Mouse (Mus musculus): ENCODE data around the gene Phf19. TPM values are rescaled to one million over a fixed set of nuclear protein-coding genes. Genes with fewer than 3 reads are reported as not detected.

Gene Phf19
- polyA plus RNA-seq, 1 experiment = 2.2 TPM

- WGBS = 49% methylated on average over 8 of the region's 8 CpGs
- peaks cover 3% of the 10 kb centered on the region; the same call in 1 of the 2 replicates for H3K4me1 ChIP-seq (ENCODE audit: control insufficient read depth, insufficient read depth, low read length)
- no peak for TF ChIP-seq POLR2A (IDR thresholded peaks at IDR 0.05; ENCODE audit: borderline replicate concordance, insufficient read depth, low read length)
- TF ChIP-seq CTCF (IDR thresholded peaks at IDR 0.05; ENCODE audit: borderline replicate concordance, insufficient read depth, low read depth, low read length) = no peak
- no peak for DNase-seq
- no peak overlapping the region for H3K4me3 ChIP-seq (replicated peaks; ENCODE audit: insufficient read depth, low read depth, low read length)
- no peaks in the 10 kb centered on the region for H3K27me3 ChIP-seq (ENCODE audit: control insufficient read depth, insufficient read depth, low read length)
- H3K27ac ChIP-seq (ENCODE audit: insufficient read depth, low read length) = no peak overlapping the region
Measured at GRCm38 (mm10) chr2:34938269-34939208, 24.7 kb upstream of the Phf19 start.

GRCm38 (mm10) chr2:34937460-34937859, 23.6 kb upstream of the Phf19 start:
- Histone ChIP-seq H3K4me1 (ENCODE audit: control insufficient read depth, insufficient read depth, low read length) (peaks cover 3% of the 10 kb centered on the region; the same call in 1 of the 2 replicates), H3K27ac (ENCODE audit: insufficient read depth, low read length) (no peak overlapping the region), H3K4me3 (replicated peaks; ENCODE audit: insufficient read depth, low read depth, low read length) (no peak overlapping the region), H3K27me3 (ENCODE audit: control insufficient read depth, insufficient read depth, low read length) (no peaks in the 10 kb centered on the region)
- DNase-seq = no peak
- 69% methylated on average over 5 of the region's 5 CpGs for WGBS
- TF ChIP-seq POLR2A (IDR thresholded peaks at IDR 0.05; ENCODE audit: borderline replicate concordance, insufficient read depth, low read length) (no peak), CTCF (IDR thresholded peaks at IDR 0.05; ENCODE audit: borderline replicate concordance, insufficient read depth, low read depth, low read length) (no peak)

DNA sequence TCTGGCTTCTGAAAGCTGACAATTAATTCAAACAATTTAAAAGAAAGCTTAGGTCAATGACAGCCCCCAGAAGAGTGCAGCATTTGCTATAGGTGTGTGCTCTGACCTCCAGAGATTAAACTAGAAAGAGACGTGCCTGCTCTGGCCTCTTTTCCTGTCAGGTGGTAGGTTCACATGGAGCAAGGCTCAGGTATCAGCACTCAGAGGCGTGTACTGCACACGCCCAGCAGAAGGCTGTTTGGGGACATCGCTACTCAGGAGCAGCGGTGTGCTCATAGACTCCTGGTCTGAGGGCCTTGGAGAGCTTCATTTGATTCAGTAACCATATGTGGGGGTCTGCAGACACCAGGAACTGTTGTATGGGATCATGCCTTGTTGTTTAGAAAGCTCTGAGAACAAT, 13.5 kb upstream of the Phf19 start:
- DNase-seq = no peak
- H3K4me3 ChIP-seq (replicated peaks; ENCODE audit: insufficient read depth, low read depth, low read length) = no peak overlapping the region
- H3K4me1 ChIP-seq (ENCODE audit: control insufficient read depth, insufficient read depth, low read length) = no peaks in the 10 kb centered on the region
- no peak for TF ChIP-seq CTCF (IDR thresholded peaks at IDR 0.05; ENCODE audit: borderline replicate concordance, insufficient read depth, low read depth, low read length)
- TF ChIP-seq POLR2A (IDR thresholded peaks at IDR 0.05; ENCODE audit: borderline replicate concordance, insufficient read depth, low read length) = no peak
- WGBS = 81% methylated on average over 5 of the region's 5 CpGs
- H3K27me3 ChIP-seq (ENCODE audit: control insufficient read depth, insufficient read depth, low read length) = no peaks in the 10 kb centered on the region
- H3K27ac ChIP-seq (ENCODE audit: insufficient read depth, low read length) = no peak overlapping the region

DNA sequence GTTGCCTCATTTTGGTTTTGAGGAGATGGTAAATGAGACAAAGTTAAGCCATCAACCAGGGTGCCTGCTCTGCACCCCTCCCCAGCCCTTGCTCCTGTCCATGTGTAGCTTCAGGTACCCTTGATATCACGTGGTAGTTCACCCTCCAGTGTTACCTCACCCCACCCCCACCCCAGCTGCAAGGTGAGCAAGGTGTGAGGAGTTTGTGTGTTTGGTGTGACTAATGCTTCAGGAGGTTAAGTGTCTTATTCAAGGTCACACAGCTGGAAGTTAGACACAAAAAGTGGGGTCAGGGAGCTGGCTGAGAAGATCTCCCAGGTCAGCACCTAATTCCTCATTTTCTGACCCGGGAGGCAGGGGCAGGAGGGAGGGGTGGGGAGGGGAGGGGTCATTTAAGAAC, 8.9 kb upstream of the Phf19 start:
- H3K27ac ChIP-seq (ENCODE audit: insufficient read depth, low read length) = no peak overlapping the region
- H3K4me1 ChIP-seq (ENCODE audit: control insufficient read depth, insufficient read depth, low read length) = no peaks in the 10 kb centered on the region
- WGBS = 33% methylated on average over 2 of the region's 2 CpGs
- H3K27me3 ChIP-seq (ENCODE audit: control insufficient read depth, insufficient read depth, low read length) = no peaks in the 10 kb centered on the region
- no peak for DNase-seq
- TF ChIP-seq CTCF (IDR thresholded peaks at IDR 0.05; ENCODE audit: borderline replicate concordance, insufficient read depth, low read depth, low read length) = no peak
- no peak for TF ChIP-seq POLR2A (IDR thresholded peaks at IDR 0.05; ENCODE audit: borderline replicate concordance, insufficient read depth, low read length)
- H3K4me3 ChIP-seq (replicated peaks; ENCODE audit: insufficient read depth, low read depth, low read length) = no peak overlapping the region

GRCm38 (mm10) chr2:34920144-34920543, 6.3 kb upstream of the Phf19 start:
- H3K27me3 ChIP-seq (ENCODE audit: control insufficient read depth, insufficient read depth, low read length) = no peaks in the 10 kb centered on the region
- no peak for DNase-seq
- no peak overlapping the region for H3K4me3 ChIP-seq (replicated peaks; ENCODE audit: insufficient read depth, low read depth, low read length)
- H3K27ac ChIP-seq (ENCODE audit: insufficient read depth, low read length) = no peak overlapping the region
- H3K4me1 ChIP-seq (ENCODE audit: control insufficient read depth, insufficient read depth, low read length) = no peaks in the 10 kb centered on the region
- WGBS = 49% methylated on average over 2 of the region's 2 CpGs
- TF ChIP-seq POLR2A (IDR thresholded peaks at IDR 0.05; ENCODE audit: borderline replicate concordance, insufficient read depth, low read length) (no peak), CTCF (IDR thresholded peaks at IDR 0.05; ENCODE audit: borderline replicate concordance, insufficient read depth, low read depth, low read length) (no peak)

DNA sequence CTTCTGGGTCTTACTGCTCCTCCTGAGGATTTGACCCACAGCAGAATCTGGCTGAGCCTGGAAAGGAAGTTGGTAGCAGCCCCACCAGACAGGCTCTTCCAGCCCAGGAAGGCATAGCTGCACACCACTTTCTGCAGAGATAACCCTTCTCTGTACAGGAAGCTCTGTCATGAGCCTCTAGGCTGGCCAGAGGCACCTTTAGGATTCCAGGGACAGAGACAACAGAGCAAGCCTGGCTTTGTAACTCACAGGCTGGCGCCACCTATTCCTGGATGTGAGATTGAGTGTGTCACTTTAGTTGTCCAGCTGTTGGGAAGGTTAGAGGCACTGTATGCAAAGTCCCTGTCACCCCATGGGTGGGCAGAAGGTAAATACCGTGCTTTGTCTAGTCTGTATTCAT, 1.3 kb upstream of the Phf19 start:
- Histone ChIP-seq H3K27me3 (ENCODE audit: control insufficient read depth, insufficient read depth, low read length) (peaks cover 1% of the 10 kb centered on the region; the same call in 1 of the 2 replicates), H3K4me1 (ENCODE audit: control insufficient read depth, insufficient read depth, low read length) (peaks cover 3% of the 10 kb centered on the region; the same call in 1 of the 2 replicates), H3K4me3 (replicated peaks; ENCODE audit: insufficient read depth, low read depth, low read length) (no peak overlapping the region), H3K27ac (ENCODE audit: insufficient read depth, low read length) (no peak overlapping the region)
- no peak for DNase-seq
- no peak for TF ChIP-seq CTCF (IDR thresholded peaks at IDR 0.05; ENCODE audit: borderline replicate concordance, insufficient read depth, low read depth, low read length)
- no peak for TF ChIP-seq POLR2A (IDR thresholded peaks at IDR 0.05; ENCODE audit: borderline replicate concordance, insufficient read depth, low read length)
- WGBS = 84% methylated on average over 2 of the region's 2 CpGs

GRCm38 (mm10) chr2:34914823-34915082, 927 bp upstream of the Phf19 start:
- peaks cover 3% of the 10 kb centered on the region; the same call in 1 of the 2 replicates for H3K4me1 ChIP-seq (ENCODE audit: control insufficient read depth, insufficient read depth, low read length)
- 25% methylated on average over 2 of the region's 2 CpGs for WGBS
- H3K4me3 ChIP-seq (replicated peaks; ENCODE audit: insufficient read depth, low read depth, low read length) = no peak overlapping the region

More at GRCm38 (mm10) chr2:34914823-34915082, 927 bp upstream of the Phf19 start:
- Histone ChIP-seq H3K27ac (ENCODE audit: insufficient read depth, low read length) (no peak overlapping the region), H3K27me3 (ENCODE audit: control insufficient read depth, insufficient read depth, low read length) (peaks cover 1% of the 10 kb centered on the region; the same call in 1 of the 2 replicates)
- TF ChIP-seq POLR2A (IDR thresholded peaks at IDR 0.05; ENCODE audit: borderline replicate concordance, insufficient read depth, low read length) (no peak), CTCF (IDR thresholded peaks at IDR 0.05; ENCODE audit: borderline replicate concordance, insufficient read depth, low read depth, low read length) (no peak)
- DNase-seq = no peak

Data from cerebellum, adult 2 months (tissue).